Mouse (Mus musculus): ENCODE measurements around the gene Gm14151.
"Not testable (repeated sequence)": the region's sequence is repeated elsewhere in the genome, so short reads cannot be mapped to it uniquely, and the experiment has no call there.

Gene Gm14151

GRCm38 (mm10) chr2:151092250-151092649, at the start of gene Gm14151:
Gene Gm14151, minus strand, starts transcription at chr2:151092350.
- DNase-seq = not testable (repeated sequence)

GRCm38 (mm10) chr2:151097945-151098344, 5.8 kb upstream of the Gm14151 start, which contains the start of gene Gm14147:
Gene Gm14147, plus strand, starts transcription at chr2:151098245.
- DNase-seq = not testable (repeated sequence)

GRCm38 (mm10) chr2:151056637-151057036, 35.5 kb downstream of the Gm14151 start:
- no peak for DNase-seq

DNA sequence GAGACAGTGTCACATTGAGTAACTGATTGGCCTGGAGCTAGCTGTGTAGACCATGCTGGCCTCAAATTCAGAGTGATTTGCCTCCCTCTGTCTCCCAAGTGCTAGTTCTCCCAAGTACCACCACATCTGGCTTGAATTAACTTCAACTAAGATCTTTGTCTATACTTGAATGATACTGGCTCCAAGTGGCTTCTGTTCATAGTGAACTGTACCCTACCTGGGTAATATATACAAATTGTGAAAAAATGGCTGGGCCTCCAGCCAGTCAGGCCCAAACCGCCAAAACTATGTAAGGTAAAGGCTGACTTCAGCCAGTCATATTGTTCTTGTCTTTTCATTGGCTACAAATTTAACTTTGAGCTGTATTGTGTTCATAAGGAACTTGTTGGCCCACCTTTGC, 51.7 kb downstream of the Gm14151 start:
- DNase-seq = no peak

DNA sequence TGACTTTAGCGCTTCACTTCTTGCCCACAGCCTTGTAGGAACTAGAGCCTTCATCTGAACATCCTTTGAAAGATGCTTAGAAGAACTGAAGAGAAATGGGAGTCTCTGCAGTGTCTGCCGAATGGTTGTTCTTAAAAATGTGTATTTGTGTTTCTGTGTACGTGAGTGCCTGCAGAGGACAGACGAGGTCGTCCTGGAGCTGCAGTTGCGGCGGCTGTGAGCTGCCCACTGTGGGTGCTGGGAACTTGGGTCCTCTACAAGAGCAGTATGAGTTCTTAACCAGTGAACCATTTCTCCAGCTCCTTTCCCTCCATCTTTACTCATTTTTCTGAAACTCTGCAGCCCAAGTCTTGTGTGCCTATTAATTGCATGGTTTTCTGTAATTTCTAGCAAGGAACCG, 52.4 kb downstream of the Gm14151 start:
- no peak for DNase-seq

GRCm38 (mm10) chr2:151039232-151039695, 52.9 kb downstream of the Gm14151 start, which contains the start of the genes Ninl and Nanp:
Gene Ninl, minus strand, starts transcription at chr2:151039382.
Gene Nanp, minus strand, starts transcription at chr2:151039398.
- peak; percentile 93 for DNase-seq

- DNase-seq = no peak
These were observed 53.3 kb downstream of the Gm14151 start for GRCm38 (mm10) chr2:151038811-151039222.

GRCm38 (mm10) chr2:151037876-151038552, 54.1 kb downstream of the Gm14151 start:
- DNase-seq = no peak

DNA sequence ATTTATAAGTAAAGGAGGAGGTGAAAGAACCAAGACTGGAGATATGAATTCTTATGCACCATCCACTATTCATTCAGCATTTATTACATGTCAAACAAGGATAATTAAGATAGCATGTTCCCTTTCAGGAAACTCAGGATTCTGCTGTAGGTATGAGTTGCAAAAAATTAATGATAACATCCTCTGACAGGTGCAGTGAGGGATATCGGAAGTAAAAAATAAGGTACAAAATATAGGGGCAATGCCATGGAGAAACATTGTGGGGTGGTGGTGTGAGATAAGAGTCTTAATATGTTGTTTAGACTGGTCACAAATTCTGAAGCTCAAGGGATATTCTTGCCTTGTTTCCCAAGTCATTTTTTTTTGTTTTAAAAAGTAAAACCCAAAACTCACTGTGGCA, 54.9 kb downstream of the Gm14151 start:
- no peak for DNase-seq
